Mouse (Mus musculus): ENCODE measurements around the gene Rprd1b.

Rprd1b gene

GRCm38 (mm10) chr2:158121645-158122326 lies 93.5 kb downstream of the Rprd1b start:
- no peak for DNase-seq (ENCODE audit: low spot score in 2 of 2)

- DNase-seq (ENCODE audit: low spot score in 2 of 2) = no peak
These were observed 94.5 kb downstream of the Rprd1b start for GRCm38 (mm10) chr2:158122814-158123213.

- no peak for DNase-seq (ENCODE audit: low spot score in 2 of 2)
These were observed 98.9 kb downstream of the Rprd1b start for GRCm38 (mm10) chr2:158127245-158127644.

- no peak for DNase-seq (ENCODE audit: low spot score in 2 of 2)
These were observed 99.6 kb downstream of the Rprd1b start for GRCm38 (mm10) chr2:158127872-158128271.

GRCm38 (mm10) chr2:158128461-158129130 lies 100.3 kb downstream of the Rprd1b start:
- DNase-seq (ENCODE audit: low spot score in 2 of 2) = no peak

- no peak for DNase-seq (ENCODE audit: low spot score in 2 of 2)
These were observed 101.2 kb downstream of the Rprd1b start for GRCm38 (mm10) chr2:158129291-158130002.

- no peak for DNase-seq (ENCODE audit: low spot score in 2 of 2)
These were observed 102.2 kb downstream of the Rprd1b start for GRCm38 (mm10) chr2:158130391-158130986.

GRCm38 (mm10) chr2:158131197-158131835 lies 103.0 kb downstream of the Rprd1b start:
- DNase-seq (ENCODE audit: low spot score in 2 of 2) = no peak

GRCm38 (mm10) chr2:158132320-158132719 lies 104.0 kb downstream of the Rprd1b start:
- no peak for DNase-seq (ENCODE audit: low spot score in 2 of 2)

GRCm38 (mm10) chr2:158133050-158133449 lies 104.8 kb downstream of the Rprd1b start:
- no peak for DNase-seq (ENCODE audit: low spot score in 2 of 2)

- DNase-seq (ENCODE audit: low spot score in 2 of 2) = no peak
These were observed 107.9 kb downstream of the Rprd1b start for GRCm38 (mm10) chr2:158136205-158136604.

GRCm38 (mm10) chr2:158137771-158138170 lies 109.5 kb downstream of the Rprd1b start:
- DNase-seq (ENCODE audit: low spot score in 2 of 2) = no peak

GRCm38 (mm10) chr2:158138778-158139177 lies 110.5 kb downstream of the Rprd1b start:
- DNase-seq (ENCODE audit: low spot score in 2 of 2) = no peak

- DNase-seq (ENCODE audit: low spot score in 2 of 2) = peak; percentile 36 to 47
These were observed 111.3 kb downstream of the Rprd1b start for GRCm38 (mm10) chr2:158139628-158140027.

- no peak for DNase-seq (ENCODE audit: low spot score in 2 of 2)
These were observed 112.4 kb downstream of the Rprd1b start for GRCm38 (mm10) chr2:158140664-158141063.

GRCm38 (mm10) chr2:158141271-158141670 lies 113.0 kb downstream of the Rprd1b start:
- no peak for DNase-seq (ENCODE audit: low spot score in 2 of 2)

GRCm38 (mm10) chr2:158141690-158142440 lies 113.6 kb downstream of the Rprd1b start:
- no peak for DNase-seq (ENCODE audit: low spot score in 2 of 2)

- no peak for DNase-seq (ENCODE audit: low spot score in 2 of 2)
These were observed 114.7 kb downstream of the Rprd1b start for GRCm38 (mm10) chr2:158142981-158143380.

- no peak for DNase-seq (ENCODE audit: low spot score in 2 of 2)
These were observed 115.5 kb downstream of the Rprd1b start for GRCm38 (mm10) chr2:158143816-158144215.

GRCm38 (mm10) chr2:158144263-158144662 lies 116.0 kb downstream of the Rprd1b start:
- no peak for DNase-seq (ENCODE audit: low spot score in 2 of 2)
